Mouse (Mus musculus) lung, postnatal 0 days (tissue): ENCODE results near the gene Gm7138. TPM values are rescaled to one million over a fixed set of nuclear protein-coding genes. Genes with fewer than 3 reads are reported as not detected.
"Not testable (repeated sequence)": the region's sequence is repeated elsewhere in the genome, so short reads cannot be mapped to it uniquely, and the experiment has no call there.

Experiments
- ATAC-seq: fragments of 200-750 bp; cut with Nextera tagmentation; 2 replicates; pipeline ENCODE4 v1.8.0; 2017; ENCODE audit warnings: moderate library complexity
- DNase-seq: peaks from one replicate; pipeline ENCODE4 v3.0.0-alpha.2; 2016; ENCODE audit warnings: low spot score
- H3K27ac ChIP-seq: fragments of 300-500 bp; sonication (generic); 2 replicates; pipeline ENCODE4 v1.5.1; 2014; ENCODE audit warnings: antibody characterized with exemption, mild to moderate bottlenecking, low read length, mixed read lengths
- H3K27me3 ChIP-seq: fragments of 300-500 bp; sonication (generic); replicated peaks from 2 replicates; pipeline ENCODE4 v1.6.1; 2014; ENCODE audit warnings: low read length, mixed read lengths; ENCODE audit not compliant: insufficient read depth
- H3K36me3 ChIP-seq: fragments of 300-500 bp; sonication (generic); 2 replicates; pipeline ENCODE4 v1.6.1; 2014; ENCODE audit warnings: low read length, mixed read lengths; ENCODE audit not compliant: insufficient read depth
- H3K4me1 ChIP-seq: fragments of 300-500 bp; sonication (generic); 2 replicates; pipeline ENCODE4 v1.6.1; 2014; ENCODE audit warnings: antibody characterized with exemption, low read depth, low read length, mixed read lengths; ENCODE audit not compliant: insufficient read depth
- H3K4me2 ChIP-seq: fragments of 300-500 bp; sonication (generic); replicated peaks from 2 replicates; pipeline ENCODE4 v1.6.1; 2014; ENCODE audit warnings: low read depth, mild to moderate bottlenecking, low read length, moderate library complexity, mixed read lengths
- H3K4me3 ChIP-seq: fragments of 300-500 bp; sonication (generic); 2 replicates; pipeline ENCODE4 v1.5.1; 2014; ENCODE audit warnings: low read depth, low read length
- H3K9ac ChIP-seq: fragments of 300-500 bp; sonication (generic); replicated peaks from 2 replicates; pipeline ENCODE4 v1.6.1; 2014; ENCODE audit warnings: low read depth, mild to moderate bottlenecking
- H3K9me3 ChIP-seq: fragments of 300-500 bp; sonication (generic); 2 replicates; pipeline ENCODE4 v1.6.1; 2016; ENCODE audit warnings: low read length, mixed read lengths
- CTCF ChIP-seq: IDR thresholded peaks from 2 replicates; pipeline ENCODE4 v1.5.1; 2016; ENCODE audit warnings: antibody characterized with exemption, mild to moderate bottlenecking
- EP300 ChIP-seq: IDR thresholded peaks from 2 replicates; pipeline ENCODE4 v1.6.1; 2016; ENCODE audit warnings: antibody characterized with exemption, mild to moderate bottlenecking, control low read depth
- whole genome bisulfite sequencing: fragments of 180-500 bp; shearing (Covaris S2); extraction: QIAGEN DNeasy Blood & Tissue Kit; methylation state at CpG from one replicate; pipeline ENCODE4 v1.1.7; 2014; 5-methylcytosine and 5-hydroxymethylcytosine counted together
- polyA plus RNA-seq: library from polyadenylated mRNA; unstranded; fragments of >200 nt; fragmentation: Nextera tagmentation; extraction: Ambion mirVana; gene quantifications from 2 replicates; pipeline ENCODE4 v1.2.1, GENCODE M21; 2015

Gene Gm7138
- polyA plus RNA-seq, 1 experiment from 2014 or later = not detected

DNA sequence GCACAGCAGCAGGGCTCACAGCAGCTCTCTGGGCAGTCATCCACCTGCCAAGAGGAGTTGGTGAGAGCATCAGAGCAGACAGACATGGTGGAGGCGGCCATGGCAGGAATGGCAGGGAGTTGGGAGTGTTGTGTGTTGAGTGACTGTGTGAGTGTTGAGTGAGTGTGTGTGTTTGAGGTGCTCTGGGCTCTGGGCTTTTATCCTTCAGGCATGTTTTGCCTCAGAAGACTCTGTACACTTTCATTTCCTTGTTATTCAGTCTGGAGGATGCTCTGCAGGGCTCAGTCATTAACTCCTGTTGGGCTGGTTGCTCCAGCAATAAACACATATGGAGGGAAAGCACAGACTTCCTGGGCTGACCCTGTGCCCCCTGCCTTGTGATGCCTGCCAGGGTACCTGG lies 5.5 kb downstream of the Gm7138 start, which contains the start of gene Gm3238:
Gm3238 (minus strand) TSS at position 101 of the 400 bp plus-strand sequence.
- WGBS = 60% methylated on average over 1 of the region's 1 CpGs
- H3K9me3 ChIP-seq, H3K27ac ChIP-seq, H3K4me1 ChIP-seq, ATAC-seq, H3K4me3 ChIP-seq, H3K36me3 ChIP-seq, H3K4me2 ChIP-seq, H3K27me3 ChIP-seq, DNase-seq, H3K9ac ChIP-seq: not testable (repeated sequence)

DNA sequence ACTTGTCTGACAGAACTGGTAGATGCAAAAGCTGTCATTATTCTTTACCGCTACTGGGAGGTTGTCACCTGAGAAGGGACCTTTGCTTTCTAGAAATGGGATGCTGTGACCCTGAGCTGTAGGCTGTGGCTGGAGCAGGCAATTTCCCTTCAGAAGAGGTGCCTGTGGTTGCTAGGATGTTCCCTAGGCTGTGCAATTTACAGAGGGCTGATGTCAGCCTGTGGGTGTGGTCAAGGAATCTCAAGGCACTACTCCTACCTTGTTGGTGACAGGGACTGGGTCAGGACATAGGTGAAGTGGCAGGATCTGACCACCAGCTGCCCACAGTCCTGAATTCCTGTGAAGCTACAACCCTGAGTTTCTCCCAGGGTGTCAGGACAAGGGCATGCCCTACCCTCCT lies 7.0 kb downstream of the Gm7138 start:
- DNase-seq (no peak), ATAC-seq (no peak)
- Histone ChIP-seq H3K4me3 (no peak overlapping the region), H3K9me3 (no peaks in the 10 kb centered on the region), H3K9ac (no peak overlapping the region), H3K27ac (no peak overlapping the region), H3K27me3 (no peaks in the 10 kb centered on the region), H3K4me2 (no peak overlapping the region), H3K4me1 (no peaks in the 10 kb centered on the region), H3K36me3 (no peaks in the 10 kb centered on the region)
- WGBS = 82% methylated on average over 1 of the region's 1 CpGs
- TF ChIP-seq EP300 (no peak), CTCF (no peak)

DNA sequence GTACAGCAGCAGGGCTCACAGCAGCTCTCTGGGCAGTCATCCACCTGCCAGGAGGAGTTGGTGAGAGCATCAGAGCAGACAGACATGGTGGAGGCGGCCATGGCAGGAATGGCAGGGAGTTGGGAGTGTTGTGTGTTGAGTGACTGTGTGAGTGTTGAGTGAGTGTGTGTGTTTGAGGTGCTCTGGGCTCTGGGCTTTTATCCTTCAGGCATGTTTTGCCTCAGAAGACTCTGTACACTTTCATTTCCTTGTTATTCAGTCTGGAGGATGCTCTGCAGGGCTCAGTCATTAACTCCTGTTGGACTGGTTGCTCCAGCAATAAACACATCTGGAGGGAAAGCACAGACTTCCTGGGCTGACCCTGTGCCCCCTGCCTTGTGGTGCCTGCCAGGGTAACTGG lies 17.2 kb downstream of the Gm7138 start, which contains the start of gene Gm3233:
Gm3233 (minus strand) TSS at position 101 of the 400 bp plus-strand sequence.
- not testable (repeated sequence) for H3K27ac ChIP-seq
- no CpG with 5 or more reads among the region's 1 CpGs for WGBS

DNA sequence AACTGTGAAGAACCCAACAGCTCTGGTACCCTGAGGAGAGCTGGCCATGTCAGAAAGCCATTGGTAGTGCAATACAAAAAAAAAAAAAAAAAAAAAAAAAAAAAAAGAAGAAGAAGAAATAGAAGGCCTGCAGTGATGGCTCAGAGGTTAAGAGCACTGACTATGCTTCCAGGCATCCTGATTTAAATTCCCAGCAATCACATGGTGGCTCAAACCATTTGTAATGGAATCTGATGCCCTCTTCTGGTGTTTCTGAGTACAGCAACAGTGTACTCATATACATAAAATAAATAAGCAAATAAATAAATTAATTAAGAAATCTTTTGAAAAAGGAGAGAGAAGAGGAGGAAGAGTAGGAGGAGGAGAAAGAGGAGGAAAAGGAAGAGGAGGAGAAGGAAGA lies 23.3 kb downstream of the Gm7138 start:
- no peak overlapping the region for H3K9ac ChIP-seq
- DNase-seq (no peak), ATAC-seq (no peak)
- H3K4me1 ChIP-seq = no peaks in the 10 kb centered on the region
- TF ChIP-seq CTCF (peak; percentile 28; the same call in 1 of the 2 replicates), EP300 (no peak)
- no peak overlapping the region for H3K27ac ChIP-seq
- no peaks in the 10 kb centered on the region for H3K9me3 ChIP-seq
- no peak overlapping the region for H3K4me3 ChIP-seq
- no peaks in the 10 kb centered on the region for H3K36me3 ChIP-seq
- no peaks in the 10 kb centered on the region for H3K27me3 ChIP-seq
- H3K4me2 ChIP-seq = no peak overlapping the region

More for the DNA sequence above, 17.2 kb downstream of the Gm7138 start, which contains the start of gene Gm3233:
- H3K36me3 ChIP-seq, H3K4me1 ChIP-seq, H3K9ac ChIP-seq, H3K4me3 ChIP-seq, H3K9me3 ChIP-seq, H3K27me3 ChIP-seq, DNase-seq, H3K4me2 ChIP-seq, ATAC-seq: not testable (repeated sequence)

DNA sequence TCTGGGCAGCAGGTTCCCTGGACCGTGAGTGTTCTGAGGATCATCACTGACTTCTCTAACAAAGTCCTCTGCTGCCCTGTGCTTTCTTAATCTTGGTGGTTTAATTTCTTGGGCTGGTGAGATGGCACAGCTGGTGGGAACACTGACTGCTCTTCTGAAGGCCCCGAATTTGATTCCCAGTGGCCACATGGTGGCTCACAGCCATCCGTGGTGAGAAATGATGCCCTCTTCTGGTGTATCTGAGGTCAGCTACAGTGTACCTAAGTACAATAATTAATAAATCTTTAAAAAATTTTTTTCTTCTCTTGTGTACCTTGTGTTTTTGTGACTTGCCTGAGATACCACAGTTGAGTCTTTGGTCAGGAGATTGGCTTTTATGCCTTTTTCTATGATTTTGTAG lies 24.4 kb downstream of the Gm7138 start:
- not testable (repeated sequence) for H3K4me2 ChIP-seq, H3K4me1 ChIP-seq, DNase-seq, H3K36me3 ChIP-seq, ATAC-seq, H3K4me3 ChIP-seq, H3K9ac ChIP-seq, H3K9me3 ChIP-seq, H3K27me3 ChIP-seq, H3K27ac ChIP-seq
- peak; percentile 27 for TF ChIP-seq CTCF
- WGBS = 64% methylated on average over 3 of the region's 3 CpGs

DNA sequence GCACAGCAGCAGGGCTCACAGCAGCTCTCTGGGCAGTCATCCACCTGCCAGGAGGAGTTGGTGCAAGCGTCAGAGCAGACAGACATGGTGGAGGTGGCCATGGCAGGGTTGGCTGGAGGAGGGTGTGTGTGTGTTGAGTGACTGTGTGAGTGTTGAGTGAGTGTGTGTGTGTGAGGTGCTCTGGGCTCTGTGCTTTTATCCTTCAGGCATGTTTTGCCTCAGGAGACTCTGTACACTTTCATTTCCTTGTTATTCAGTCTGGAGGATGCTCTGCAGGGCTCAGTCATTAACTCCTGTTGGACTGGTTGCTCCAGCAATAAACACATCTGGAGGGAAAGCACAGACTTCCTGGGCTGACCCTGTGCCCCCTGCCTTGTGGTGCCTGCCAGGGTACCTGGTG lies 25.5 kb downstream of the Gm7138 start, which contains the start of gene Gm9736:
Gm9736 (minus strand) TSS at position 101 of the 400 bp plus-strand sequence.
- WGBS = 67% methylated on average over 1 of the region's 1 CpGs

DNA sequence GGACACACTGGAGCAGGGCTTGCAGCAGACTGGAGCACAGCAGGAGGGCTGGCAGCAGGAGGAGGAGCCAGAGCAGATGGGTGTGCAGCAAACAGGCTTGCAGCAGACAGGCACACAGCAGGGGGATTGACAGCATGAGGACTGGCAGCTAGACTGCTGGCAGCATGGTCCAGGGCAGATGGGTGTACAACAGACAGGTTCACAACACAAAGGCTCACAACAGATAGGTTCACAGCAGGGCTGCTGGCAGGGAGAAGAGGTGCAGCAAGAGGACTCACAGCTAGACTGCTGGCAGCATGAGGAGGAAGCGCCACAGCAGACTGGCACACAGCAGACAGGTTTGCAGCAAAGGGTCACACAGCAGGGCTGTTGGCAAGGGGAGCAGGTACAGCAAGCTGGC lies 26.1 kb downstream of the Gm7138 start:
- ATAC-seq, H3K4me2 ChIP-seq, H3K27ac ChIP-seq, DNase-seq, H3K9me3 ChIP-seq, H3K27me3 ChIP-seq, H3K36me3 ChIP-seq, H3K9ac ChIP-seq, H3K4me1 ChIP-seq, H3K4me3 ChIP-seq: not testable (repeated sequence)
- WGBS = 82% methylated on average over 1 of the region's 1 CpGs

More for the DNA sequence above, 25.5 kb downstream of the Gm7138 start, which contains the start of gene Gm9736:
- H3K4me3 ChIP-seq, ATAC-seq, H3K27ac ChIP-seq, H3K4me2 ChIP-seq, H3K27me3 ChIP-seq, H3K4me1 ChIP-seq, H3K9ac ChIP-seq, H3K36me3 ChIP-seq, DNase-seq, H3K9me3 ChIP-seq: not testable (repeated sequence)

DNA sequence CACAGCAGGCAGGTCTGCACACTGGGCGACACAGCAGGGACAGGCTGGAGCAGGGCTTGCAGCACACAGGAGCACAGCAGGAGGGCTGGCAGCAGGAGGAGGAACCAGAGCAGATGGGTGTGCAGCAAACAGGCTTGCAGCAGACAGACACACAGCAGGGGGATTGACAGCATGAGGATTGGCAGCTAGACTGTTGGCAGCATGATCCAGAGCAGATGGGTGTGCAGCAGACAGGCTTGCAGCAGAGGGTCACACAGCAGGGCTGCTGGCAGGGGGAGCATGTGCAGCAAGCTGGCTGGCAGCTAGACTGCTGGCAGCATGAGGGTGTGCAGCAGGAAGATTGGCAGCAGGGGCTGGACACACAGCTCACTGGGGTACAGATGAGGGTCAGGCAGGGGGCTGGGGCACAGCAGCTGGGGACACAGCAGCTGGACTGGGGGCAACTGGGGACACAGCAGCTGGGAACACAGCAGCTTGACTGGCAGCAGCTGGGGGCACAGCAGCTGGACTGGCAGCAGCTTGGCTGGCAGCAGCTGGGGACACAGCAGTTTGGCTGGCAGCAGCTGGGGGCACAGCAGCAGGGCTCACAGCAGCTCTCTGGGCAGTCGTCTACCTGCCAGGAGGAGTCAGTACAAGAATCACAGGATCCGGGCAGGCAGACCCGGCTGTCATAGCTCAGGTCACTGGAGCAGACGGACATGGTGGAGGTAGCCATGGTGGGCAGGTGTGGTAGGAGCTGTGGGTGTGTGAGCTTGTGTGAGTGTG lies 34.6 kb downstream of the Gm7138 start, which contains the start of gene Gm18596:
Gm18596 (minus strand) TSS at position 715 of the 765 bp plus-strand sequence.
- H3K36me3 ChIP-seq, H3K9ac ChIP-seq, DNase-seq, H3K4me1 ChIP-seq, H3K27ac ChIP-seq, ATAC-seq, H3K4me2 ChIP-seq, H3K9me3 ChIP-seq, H3K27me3 ChIP-seq, H3K4me3 ChIP-seq: not testable (repeated sequence)
- 47% methylated on average over 3 of the region's 5 CpGs for WGBS
